Mouse (Mus musculus): ENCODE results near the gene Acin1. TPM values are rescaled to one million over a fixed set of nuclear protein-coding genes. Genes with fewer than 3 reads are reported as not detected.
A peak's percentile ranks its signal among the peaks of the same experiment; 100 is the strongest.

Gene Acin1
- total and polyA plus RNA-seq, 2 experiments = 39.7 to 49.1 TPM

GRCm38 (mm10) chr14:54664477-54665222 is 22.1 kb downstream of the Acin1 start:
- Histone ChIP-seq H3K27me3 (ENCODE audit: control insufficient read depth, insufficient read depth, low read length) (no peaks in the 10 kb centered on the region), H3K79me2 (ENCODE audit: control insufficient read depth, insufficient read depth, low read length) (peaks cover 5% of the 10 kb centered on the region; the same call in 1 of the 2 replicates), H3K4me3 (ENCODE audit: insufficient read depth, low read depth, low read length) (no peak overlapping the region), H3K9ac (ENCODE audit: low read depth, low read length) (no peak overlapping the region), H3K27ac (replicated peaks; ENCODE audit: insufficient read depth, low read depth, low read length) (no peak overlapping the region), H3K4me1 (ENCODE audit: control insufficient read depth, insufficient read depth, low read length) (no peaks in the 10 kb centered on the region), H3K36me3 (ENCODE audit: control insufficient read depth, insufficient read depth, low read length) (peaks cover 72% of the 10 kb centered on the region)
- no peak for TF ChIP-seq CTCF (IDR thresholded peaks at IDR 0.05; ENCODE audit: low read depth, low read length)
- TF ChIP-seq POLR2A (IDR thresholded peaks at IDR 0.05; ENCODE audit: extremely low read depth, insufficient read depth, low read length) = no peak
- 90% methylated on average over 10 of the region's 10 CpGs for WGBS
- DNase-seq (ENCODE audit: extremely low read depth, low read depth, low spot score) = no peak

- no peak for TF ChIP-seq POLR2A (IDR thresholded peaks at IDR 0.05; ENCODE audit: extremely low read depth, insufficient read depth, low read length)
- TF ChIP-seq CTCF (IDR thresholded peaks at IDR 0.05; ENCODE audit: low read depth, low read length) = no peak
- Histone ChIP-seq H3K4me1 (ENCODE audit: control insufficient read depth, insufficient read depth, low read length) (no peaks in the 10 kb centered on the region), H3K36me3 (ENCODE audit: control insufficient read depth, insufficient read depth, low read length) (peaks cover 83% of the 10 kb centered on the region), H3K79me2 (ENCODE audit: control insufficient read depth, insufficient read depth, low read length) (peaks cover 5% of the 10 kb centered on the region; the same call in 1 of the 2 replicates), H3K4me3 (ENCODE audit: insufficient read depth, low read depth, low read length) (no peak overlapping the region), H3K9ac (ENCODE audit: low read depth, low read length) (no peak overlapping the region), H3K27me3 (ENCODE audit: control insufficient read depth, insufficient read depth, low read length) (no peaks in the 10 kb centered on the region), H3K27ac (replicated peaks; ENCODE audit: insufficient read depth, low read depth, low read length) (no peak overlapping the region)
- DNase-seq (ENCODE audit: extremely low read depth, low read depth, low spot score) = no peak
- 97% methylated on average over 2 of the region's 2 CpGs for WGBS
Observed at GRCm38 (mm10) chr14:54660009-54660408, 26.7 kb downstream of the Acin1 start.

- H3K36me3 ChIP-seq (ENCODE audit: control insufficient read depth, insufficient read depth, low read length) = peaks cover 51% of the 10 kb centered on the region
- 1% methylated on average over 12 of the region's 12 CpGs for WGBS
Observed at GRCm38 (mm10) chr14:54653496-54653895, 33.2 kb downstream of the Acin1 start.

GRCm38 (mm10) chr14:54652787-54653186 is 33.9 kb downstream of the Acin1 start:
- DNase-seq (ENCODE audit: extremely low read depth, low read depth, low spot score) = no peak
- peaks cover 48% of the 10 kb centered on the region for H3K36me3 ChIP-seq (ENCODE audit: control insufficient read depth, insufficient read depth, low read length)
- WGBS = 6% methylated on average over 7 of the region's 7 CpGs
- peak overlapping the region; percentile 54 for H3K4me3 ChIP-seq (ENCODE audit: insufficient read depth, low read depth, low read length)
- H3K27me3 ChIP-seq (ENCODE audit: control insufficient read depth, insufficient read depth, low read length) = no peaks in the 10 kb centered on the region
- TF ChIP-seq CTCF (IDR thresholded peaks at IDR 0.05; ENCODE audit: low read depth, low read length) (no peak), POLR2A (IDR thresholded peaks at IDR 0.05; ENCODE audit: extremely low read depth, insufficient read depth, low read length) (no peak)
- peaks cover 6% of the 10 kb centered on the region for H3K4me1 ChIP-seq (ENCODE audit: control insufficient read depth, insufficient read depth, low read length)
- H3K79me2 ChIP-seq (ENCODE audit: control insufficient read depth, insufficient read depth, low read length) = peaks cover 4% of the 10 kb centered on the region; the same call in 1 of the 2 replicates
- H3K27ac ChIP-seq (replicated peaks; ENCODE audit: insufficient read depth, low read depth, low read length) = no peak overlapping the region
- H3K9ac ChIP-seq (ENCODE audit: low read depth, low read length) = peak overlapping the region; percentile 14; the same call in 1 of the 2 replicates

More at GRCm38 (mm10) chr14:54653496-54653895, 33.2 kb downstream of the Acin1 start:
- H3K4me3 ChIP-seq (ENCODE audit: insufficient read depth, low read depth, low read length) = peak overlapping the region; percentile 54
- no peaks in the 10 kb centered on the region for H3K27me3 ChIP-seq (ENCODE audit: control insufficient read depth, insufficient read depth, low read length)
- peaks cover 4% of the 10 kb centered on the region; the same call in 1 of the 2 replicates for H3K79me2 ChIP-seq (ENCODE audit: control insufficient read depth, insufficient read depth, low read length)
- no peak for TF ChIP-seq POLR2A (IDR thresholded peaks at IDR 0.05; ENCODE audit: extremely low read depth, insufficient read depth, low read length)
- no peak for TF ChIP-seq CTCF (IDR thresholded peaks at IDR 0.05; ENCODE audit: low read depth, low read length)
- DNase-seq (ENCODE audit: extremely low read depth, low read depth, low spot score) = peak; percentile 85
- peak overlapping the region; percentile 78 for H3K9ac ChIP-seq (ENCODE audit: low read depth, low read length)
- H3K27ac ChIP-seq (replicated peaks; ENCODE audit: insufficient read depth, low read depth, low read length) = peak overlapping the region; percentile 43
- peaks cover 6% of the 10 kb centered on the region for H3K4me1 ChIP-seq (ENCODE audit: control insufficient read depth, insufficient read depth, low read length)

- Histone ChIP-seq H3K9ac (ENCODE audit: low read depth, low read length) (no peak overlapping the region), H3K4me3 (ENCODE audit: insufficient read depth, low read depth, low read length) (no peak overlapping the region), H3K27ac (replicated peaks; ENCODE audit: insufficient read depth, low read depth, low read length) (no peak overlapping the region), H3K79me2 (ENCODE audit: control insufficient read depth, insufficient read depth, low read length) (peaks cover 4% of the 10 kb centered on the region; the same call in 1 of the 2 replicates), H3K4me1 (ENCODE audit: control insufficient read depth, insufficient read depth, low read length) (peaks cover 6% of the 10 kb centered on the region), H3K27me3 (ENCODE audit: control insufficient read depth, insufficient read depth, low read length) (no peaks in the 10 kb centered on the region), H3K36me3 (ENCODE audit: control insufficient read depth, insufficient read depth, low read length) (peaks cover 50% of the 10 kb centered on the region)
- no peak for TF ChIP-seq CTCF (IDR thresholded peaks at IDR 0.05; ENCODE audit: low read depth, low read length)
- no peak for TF ChIP-seq POLR2A (IDR thresholded peaks at IDR 0.05; ENCODE audit: extremely low read depth, insufficient read depth, low read length)
- no peak for DNase-seq (ENCODE audit: extremely low read depth, low read depth, low spot score)
- WGBS = 76% methylated on average over 4 of the region's 4 CpGs
Observed at GRCm38 (mm10) chr14:54651556-54651955, 35.2 kb downstream of the Acin1 start.
